Comparison of ENCODE assay signal across 9 mouse cellular contexts in the genomic region with DNA sequence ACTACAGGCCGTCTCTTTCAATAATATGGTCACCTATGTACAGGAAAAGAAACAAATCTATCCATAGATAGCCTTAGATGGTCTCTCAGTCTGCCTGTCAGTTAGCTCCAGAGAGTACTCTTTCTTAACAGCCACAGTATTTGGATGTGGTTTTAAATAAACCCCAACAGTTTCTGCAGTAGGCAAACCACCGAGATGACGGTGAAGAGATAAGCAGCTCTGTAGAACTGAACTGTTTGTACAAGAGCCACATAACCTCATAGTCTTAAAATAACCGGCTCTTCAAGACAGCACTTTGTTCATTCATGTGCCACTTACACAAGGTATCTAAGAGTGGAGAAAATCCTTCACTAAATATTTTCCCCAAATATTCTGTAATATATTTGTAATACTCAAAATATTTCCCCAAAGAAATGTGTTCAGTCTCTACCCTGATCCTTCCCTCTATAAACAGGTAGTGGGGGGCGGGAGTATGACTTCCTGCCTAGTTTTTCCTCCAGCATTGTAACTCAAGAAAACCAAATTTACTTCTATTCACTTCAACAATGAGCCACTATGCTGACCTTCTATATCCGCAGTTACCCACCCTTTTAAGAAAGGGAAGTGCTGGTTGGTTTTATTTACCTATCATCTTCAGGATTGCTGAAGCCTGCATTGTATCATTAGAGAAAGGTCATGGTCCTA. TPM values are rescaled to one million over a fixed set of nuclear protein-coding genes. Genes with fewer than 3 reads are reported as not detected.
DNase-seq lines count a peak whose midpoint lies in the region; ATAC-seq and TF ChIP-seq lines count a peak whose summit lies in the region.
"Had no signal": no experiment of that assay in that cellular context is flagged by ENCODE, and none has a peak within 500 bp of the region (broad histone marks: within the 10 kb centered on the region; RNA-seq: fewer than 3 reads in every experiment).

No protein-coding gene starts in this region.

- peaks cover 4 to 12% of the 10 kb centered on the region in 2 experiments for H3K4me1 ChIP-seq in heart, embryonic 14.5 days (ENCODE audit: control insufficient read depth in 2 of 2, insufficient read depth in 2 of 2, low read length in 2 of 2)
- peaks cover 9 to 11% of the 10 kb centered on the region in 2 experiments for H3K4me1 ChIP-seq in MEL (ENCODE audit: control insufficient read depth in 1 of 2, insufficient read depth in 2 of 2, low read length in 2 of 2)
- no peaks in the 10 kb centered on the region for H3K4me1 ChIP-seq in liver, embryonic 15.5 days (replicated peaks)
- H3K4me1 ChIP-seq in thymus, adult 2 months (replicated peaks; ENCODE audit: control insufficient read depth, insufficient read depth, low read length), result peaks cover 16% of the 10 kb centered on the region

- H3K36me3 ChIP-seq in heart, embryonic 14.5 days (ENCODE audit: control insufficient read depth, insufficient read depth, low read length), result peaks cover 9% of the 10 kb centered on the region
- H3K36me3 ChIP-seq in MEL (ENCODE audit: control insufficient read depth in 1 of 2, insufficient read depth in 2 of 2, low read length in 2 of 2), result peaks cover 0 to 24% of the 10 kb centered on the region in 2 experiments; a peak in 3 of 4 replicates
- H3K36me3 ChIP-seq in liver, embryonic 15.5 days (replicated peaks), result peaks cover 15% of the 10 kb centered on the region
- peaks cover 10% of the 10 kb centered on the region for H3K36me3 ChIP-seq in thymus, adult 2 months (ENCODE audit: control insufficient read depth, insufficient read depth, low read length)

- intact Hi-C loops in heart, postnatal 36 days (cut with DNase I), result loop anchor here (5.0 kb wide), 1 partner anchor 94 kb away; a partner anchor contains a TSS

- DNase-seq in heart, postnatal 36 days, result no peak
- peak; percentile 88 for DNase-seq in MEL (ENCODE audit: low read depth, low spot score)
- DNase-seq in thymus, adult 2 months, result peak; percentile 51
- no peak for DNase-seq in cerebellum, postnatal 4 days (ENCODE audit: low spot score in 2 of 2)
- no peak for DNase-seq in adrenal gland, postnatal 36 days
- no peak for DNase-seq in adrenal gland, postnatal 4 days (ENCODE audit: low spot score in 2 of 2)

- H3K9ac ChIP-seq in heart, embryonic 14.5 days (ENCODE audit: low read length), result no peak overlapping the region
- H3K9ac ChIP-seq in MEL (ENCODE audit: control insufficient read depth, low read depth, low read length, poor library complexity, severe bottlenecking), result peak overlapping the region; percentile 65
- no peak overlapping the region for H3K9ac ChIP-seq in liver, embryonic 15.5 days

- H3K9me3 ChIP-seq in heart, embryonic 14.5 days (ENCODE audit: control insufficient read depth, low read length), result peaks cover 12% of the 10 kb centered on the region
- no peaks in the 10 kb centered on the region for H3K9me3 ChIP-seq in MEL (replicated peaks; ENCODE audit: insufficient read depth, low read length)
- H3K9me3 ChIP-seq in liver, embryonic 15.5 days (replicated peaks), result no peaks in the 10 kb centered on the region

- H3K27ac ChIP-seq in heart, embryonic 14.5 days (replicated peaks in 1 of 2; ENCODE audit: control insufficient read depth in 1 of 2, insufficient read depth in 1 of 2, low read depth in 2 of 2, low read length in 2 of 2), result peak overlapping the region in 1 of 2 experiments; percentile 71; a peak in 2 of 4 replicates
- peak overlapping the region; percentile 96 for H3K27ac ChIP-seq in MEL (ENCODE audit: control insufficient read depth, low read depth, low read length)
- no peak overlapping the region for H3K27ac ChIP-seq in liver, embryonic 15.5 days (replicated peaks)
- H3K27ac ChIP-seq in thymus, adult 2 months (ENCODE audit: control insufficient read depth, insufficient read depth, low read length), result peak overlapping the region; percentile 88; the same call in 1 of the 2 replicates

- H3K27me3 ChIP-seq in heart, embryonic 14.5 days (ENCODE audit: control insufficient read depth, insufficient read depth, low read length), result no peaks in the 10 kb centered on the region
- H3K27me3 ChIP-seq in MEL (ENCODE audit: control insufficient read depth in 1 of 2, insufficient read depth in 2 of 2, low read length in 2 of 2), result no peaks in the 10 kb centered on the region
- H3K27me3 ChIP-seq in liver, embryonic 15.5 days, result no peaks in the 10 kb centered on the region
- H3K27me3 ChIP-seq in thymus, adult 2 months (ENCODE audit: control insufficient read depth, insufficient read depth, low read length), result no peaks in the 10 kb centered on the region

- ATAC-seq in heart, embryonic 14.5 days (ENCODE audit: insufficient number of reproducible peaks, insufficient read depth, low FRiP score, low read depth), result peak; percentile 54
- peak; percentile 31; the same call in 1 of the 2 replicates for ATAC-seq in liver, embryonic 15.5 days (ENCODE audit: insufficient read depth)
- ATAC-seq: intestine, postnatal 0 days had no signal

- no peak for TF ChIP-seq RAD21 in MEL (IDR thresholded peaks at IDR 0.05; ENCODE audit: low read depth, low read length)

- H3K4me2 ChIP-seq in heart, embryonic 14.5 days (ENCODE audit: low read length), result peak overlapping the region; percentile 23; the same call in 1 of the 2 replicates
- H3K4me2 ChIP-seq in liver, embryonic 15.5 days, result no peak overlapping the region

- no peak overlapping the region for H3K4me3 ChIP-seq in heart, embryonic 14.5 days (ENCODE audit: control insufficient read depth in 1 of 2, insufficient read depth in 1 of 2, low read depth in 1 of 2, low read length in 2 of 2)
- peak overlapping the region in 1 of 2 experiments; percentile 40; a peak in 3 of 4 replicates for H3K4me3 ChIP-seq in MEL (ENCODE audit: control insufficient read depth in 1 of 2, insufficient read depth in 1 of 2, low read depth in 2 of 2, low read length in 2 of 2)
- no peak overlapping the region for H3K4me3 ChIP-seq in liver, embryonic 15.5 days (replicated peaks)
- no peak overlapping the region for H3K4me3 ChIP-seq in thymus, adult 2 months (ENCODE audit: control insufficient read depth, insufficient read depth, low read length)

- 36% methylated on average over 6 of the region's 6 CpGs for WGBS in heart, embryonic 14.5 days
- 11% methylated on average over 6 of the region's 6 CpGs for WGBS in liver, embryonic 15.5 days (ENCODE audit: insufficient replicate concordance)
- 2% methylated on average over 6 of the region's 6 CpGs for WGBS in thymus, adult 2 months

- peak in 1 of 2 experiments; percentile 35; a peak in 1 of 4 replicates for TF ChIP-seq POLR2A in MEL (IDR thresholded peaks at IDR 0.05; ENCODE audit: control insufficient read depth in 1 of 2, insufficient read depth in 1 of 2, low read depth in 1 of 2, low read length in 2 of 2, poor library complexity in 1 of 2)
- TF ChIP-seq POLR2A in thymus, adult 2 months (IDR thresholded peaks at IDR 0.05; ENCODE audit: control insufficient read depth, extremely low read depth, insufficient read depth, low read length, poor library complexity), result no peak

- no peaks in the 10 kb centered on the region for H3K79me2 ChIP-seq in MEL (ENCODE audit: control insufficient read depth, insufficient read depth, low read length, poor library complexity)

- TF ChIP-seq CTCF in MEL (IDR thresholded peaks at IDR 0.05 in 2 of 3, conservative IDR thresholded peaks at IDR 0.05 in 1 of 3; ENCODE audit: control insufficient read depth in 1 of 3, insufficient read depth in 1 of 3, low read depth in 2 of 3, low read length in 3 of 3, poor library complexity in 1 of 3, severe bottlenecking in 1 of 3), result no peak
- no peak for TF ChIP-seq CTCF in thymus, adult 2 months (IDR thresholded peaks at IDR 0.05; ENCODE audit: borderline replicate concordance, control insufficient read depth, extremely low read depth, insufficient read depth, low read length, poor library complexity)

- peak; percentile 66 to 91; a peak in 3 of 4 replicates for TF ChIP-seq EP300 in MEL (IDR thresholded peaks at IDR 0.05; ENCODE audit: low read depth in 1 of 2, low read length in 2 of 2)

TF ChIP-seq in MEL, 35 proteins besides CTCF, POLR2A, EP300 and RAD21 (continues in another document):
- TF ChIP-seq RCOR1 (IDR thresholded peaks at IDR 0.05; ENCODE audit: low read depth, low read length) (peak; percentile 78), ZNF384 (IDR thresholded peaks at IDR 0.05; ENCODE audit: low read depth, low read length) (no peak), CHD2 (IDR thresholded peaks at IDR 0.05; ENCODE audit: low read length) (peak; percentile 18; the same call in 1 of the 2 replicates), SMC3 (IDR thresholded peaks at IDR 0.05; ENCODE audit: low read depth, low read length) (no peak), MEF2A (IDR thresholded peaks at IDR 0.05; ENCODE audit: extremely low read depth, insufficient replicate concordance, low read depth, low read length, poor library complexity, severe bottlenecking) (peak; percentile 95), KAT2A (conservative IDR thresholded peaks at IDR 0.05; ENCODE audit: low read depth, low read length) (no peak), GABPA (IDR thresholded peaks at IDR 0.05; ENCODE audit: low read depth, low read length) (no peak), POLR2AphosphoS5 (IDR thresholded peaks at IDR 0.05; ENCODE audit: borderline replicate concordance, low read depth, low read length) (no peak; the same call in 1 of the 2 replicates), E2F4 (IDR thresholded peaks at IDR 0.05; ENCODE audit: borderline replicate concordance, low read depth, low read length) (no peak), NELFE (IDR thresholded peaks at IDR 0.05; ENCODE audit: low read depth, low read length) (0 out of 2 replicates have a peak, but pooled peaks have one; percentile 42), POLR2AphosphoS2 (IDR thresholded peaks at IDR 0.05; ENCODE audit: low read length) (no peak), MXI1 (IDR thresholded peaks at IDR 0.05; ENCODE audit: low read depth, low read length) (no peak; the same call in 1 of the 2 replicates), TCF12 (IDR thresholded peaks at IDR 0.05; ENCODE audit: low read depth, low read length) (peak; percentile 64), HCFC1 (IDR thresholded peaks at IDR 0.05; ENCODE audit: low read depth, low read length) (0 out of 2 replicates have a peak, but pooled peaks have one; percentile 27), ZMIZ1 (IDR thresholded peaks at IDR 0.05; ENCODE audit: low read depth, low read length) (no peak), BHLHE40 (IDR thresholded peaks at IDR 0.05; ENCODE audit: borderline replicate concordance, low read depth, low read length) (no peak)

RNA-seq across cellular contexts. Expression of a gene that starts 12.3 kb away (rescaled TPM):
- 16.3 and 16.8 TPM in 2 replicates for polyA plus RNA-seq in heart, embryonic 14.5 days (2014; fragmentation: Nextera tagmentation; extraction: Ambion mirVana)
- total RNA-seq in heart, postnatal 36 days (2021), result 10 to 100 TPM; 22.9 to 26.9 TPM
- total RNA-seq in MEL (2012; rRNA removed), result 20.5 and 23.8 TPM in 2 replicates
- polyA plus RNA-seq in MEL (2012; ENCODE audit: insufficient read depth in 1 of 2, insufficient read length in 2 of 2, low read depth in 1 of 2, low replicate concordance in 2 of 2, missing spikeins in 1 of 2), result 10 to 100 TPM in 1 of 2 experiments, not detected in 1; 19.4 TPM
- polyA plus RNA-seq in liver, embryonic 15.5 days (2015; fragmentation: Nextera tagmentation; extraction: Ambion mirVana), result 7.5 and 8.2 TPM in 2 replicates
- polyA plus RNA-seq in thymus, adult 2 months (2012; rRNA removed), result 5.5 TPM in 2 replicates
- 10 to 100 TPM; 27.7 to 31.7 TPM for total RNA-seq in adrenal gland, postnatal 36 days (2021)
- total RNA-seq in adrenal gland, postnatal 4 days (2021), result 10 to 100 TPM; 30.6 to 31.3 TPM

Comparison
In these comparisons a context has a peak if more than half of its experiments do, and no peak if none do; other contexts are left out.
1. DNase-seq: peak in MEL (single experiment) and thymus, adult 2 months (single experiment); none in heart, postnatal 36 days (0 of 2), cerebellum, postnatal 4 days (0 of 2), adrenal gland, postnatal 36 days (0 of 2) and adrenal gland, postnatal 4 days (0 of 2).